Mouse (Mus musculus) induced T-regulatory cell, adult 2 months (primary cell): ENCODE measurements around the gene Gstz1.
"Not testable (repeated sequence)": the region's sequence is repeated elsewhere in the genome, so short reads cannot be mapped to it uniquely, and the experiment has no call there.

ENCODE experiments used
- DNase-seq: peaks from one replicate; pipeline ENCODE4 v3.0.0-alpha.2; 2012; ENCODE audit warnings: low read depth

Gene Gstz1

GRCm38 (mm10) chr12:87146966-87147365, at the start of gene Gstz1:
Gene Gstz1, plus strand, starts transcription at chr12:87147165.
- DNase-seq, result peak; percentile 93

GRCm38 (mm10) chr12:87100331-87100730, 46.6 kb upstream of the Gstz1 start:
- DNase-seq, result no peak

- no peak for DNase-seq
Measured at GRCm38 (mm10) chr12:87102165-87102631, 44.8 kb upstream of the Gstz1 start, which contains the start of gene Ngb. Gene Ngb, minus strand, starts transcription at chr12:87102539.

- no peak for DNase-seq
Measured at GRCm38 (mm10) chr12:87103471-87103870, 43.5 kb upstream of the Gstz1 start.

- DNase-seq, result no peak
Measured at GRCm38 (mm10) chr12:87104796-87105195, 42.2 kb upstream of the Gstz1 start.

- DNase-seq, result no peak
Measured at GRCm38 (mm10) chr12:87107357-87107977, 39.5 kb upstream of the Gstz1 start.

GRCm38 (mm10) chr12:87121918-87122589, 24.9 kb upstream of the Gstz1 start:
- no peak for DNase-seq

- no peak for DNase-seq
Measured at GRCm38 (mm10) chr12:87127256-87127655, 19.7 kb upstream of the Gstz1 start.

- peak; percentile 56 for DNase-seq
Measured at GRCm38 (mm10) chr12:87130224-87130623, 16.7 kb upstream of the Gstz1 start.

GRCm38 (mm10) chr12:87131181-87131580, 15.8 kb upstream of the Gstz1 start:
- DNase-seq, result no peak

- peak; percentile 46 for DNase-seq
Measured at GRCm38 (mm10) chr12:87131619-87132018, 15.3 kb upstream of the Gstz1 start.

- no peak for DNase-seq
Measured at GRCm38 (mm10) chr12:87132210-87132609, 14.8 kb upstream of the Gstz1 start.

GRCm38 (mm10) chr12:87132784-87133183, 14.2 kb upstream of the Gstz1 start:
- no peak for DNase-seq

- DNase-seq, result no peak
Measured at GRCm38 (mm10) chr12:87137439-87138341, 9.3 kb upstream of the Gstz1 start.

GRCm38 (mm10) chr12:87138342-87138701, 8.6 kb upstream of the Gstz1 start:
- no peak for DNase-seq

- no peak for DNase-seq
Measured at GRCm38 (mm10) chr12:87138768-87139167, 8.2 kb upstream of the Gstz1 start.

GRCm38 (mm10) chr12:87142156-87142555, 4.8 kb upstream of the Gstz1 start:
- no peak for DNase-seq

GRCm38 (mm10) chr12:87147395-87148089, 577 bp downstream of the Gstz1 start, which contains the start of gene Pomt2:
Gene Pomt2, minus strand, starts transcription at chr12:87147968.
- DNase-seq, result peak; percentile 96

- DNase-seq, result no peak
Measured at GRCm38 (mm10) chr12:87148136-87148535, 1.2 kb downstream of the Gstz1 start.

GRCm38 (mm10) chr12:87149471-87149870, 2.5 kb downstream of the Gstz1 start:
- DNase-seq, result no peak

- DNase-seq, result not testable (repeated sequence)
Measured at GRCm38 (mm10) chr12:87154448-87154847, 7.5 kb downstream of the Gstz1 start.

- no peak for DNase-seq
Measured at GRCm38 (mm10) chr12:87157361-87157760, 10.4 kb downstream of the Gstz1 start.
